Mouse (Mus musculus) heart, postnatal 36 days (tissue): Measurements from ENCODE around the gene Ndufs8. TPM values are rescaled to one million over a fixed set of nuclear protein-coding genes. Genes with fewer than 3 reads are reported as not detected.

Source experiments
- DNase-seq, 2 experiments: peaks; one replicate each; pipeline ENCODE4 v3.0.0; 2021 to 2022
- intact Hi-C: fragments of 180-260 bp; cut with DNase I; formaldehyde crosslinking; loops from one replicate; pipeline ENCODE4 v1.15.1; 2025
- total RNA-seq, 2 experiments: library from RNA; stranded (reverse); gene quantifications; 2 replicates each; pipeline ENCODE4 v1.2.3; 2021

The Ndufs8 gene
- total RNA-seq, 2 experiments from 2014 or later: 508 to 532 TPM

GRCm38 (mm10) chr19:3935032-3935895 lies 22.7 kb upstream of the Ndufs8 start, which contains the start of gene Unc93b1:
Gene Unc93b1, plus strand, starts transcription at chr19:3935186.
- peak; percentile 70 to 72 for DNase-seq
- intact Hi-C loops: loop anchor here (2.0 kb wide), 1 partner anchor 28 kb away; the partner anchor contains the start of gene Tcirg1

GRCm38 (mm10) chr19:3931716-3932115 lies 19.1 kb upstream of the Ndufs8 start:
- no peak for DNase-seq
- intact Hi-C loops: no loop called here

GRCm38 (mm10) chr19:3930262-3931057 lies 17.9 kb upstream of the Ndufs8 start:
- no peak for DNase-seq
- intact Hi-C loops: no loop called here

GRCm38 (mm10) chr19:3929211-3929941 lies 16.8 kb upstream of the Ndufs8 start, which contains the start of gene Aldh3b1:
Gene Aldh3b1, minus strand, starts transcription at chr19:3929808.
- intact Hi-C loops: no loop called here
- DNase-seq: peak; percentile 93 to 94

GRCm38 (mm10) chr19:3928779-3929178 lies 16.2 kb upstream of the Ndufs8 start:
- intact Hi-C loops: no loop called here
- no peak for DNase-seq

GRCm38 (mm10) chr19:3927989-3928388 lies 15.4 kb upstream of the Ndufs8 start:
- DNase-seq: no peak
- intact Hi-C loops: no loop called here

- DNase-seq: no peak
- intact Hi-C loops: no loop called here
Measured at GRCm38 (mm10) chr19:3926685-3927084, 14.1 kb upstream of the Ndufs8 start.

- intact Hi-C loops: no loop called here
- no peak for DNase-seq
Measured at GRCm38 (mm10) chr19:3926279-3926678, 13.7 kb upstream of the Ndufs8 start.

GRCm38 (mm10) chr19:3925859-3926258 lies 13.3 kb upstream of the Ndufs8 start:
- intact Hi-C loops: no loop called here
- no peak for DNase-seq

- intact Hi-C loops: no loop called here
- no peak for DNase-seq
Measured at GRCm38 (mm10) chr19:3924868-3925267, 12.3 kb upstream of the Ndufs8 start.

GRCm38 (mm10) chr19:3924190-3924589 lies 11.6 kb upstream of the Ndufs8 start:
- DNase-seq: no peak
- intact Hi-C loops: no loop called here

GRCm38 (mm10) chr19:3923586-3923985 lies 11.0 kb upstream of the Ndufs8 start:
- peak; percentile 47 to 69 for DNase-seq
- intact Hi-C loops: no loop called here

- DNase-seq: no peak
- intact Hi-C loops: no loop called here
Measured at GRCm38 (mm10) chr19:3922661-3923371, 10.2 kb upstream of the Ndufs8 start.

GRCm38 (mm10) chr19:3919928-3920327 lies 7.4 kb upstream of the Ndufs8 start:
- no peak for DNase-seq
- intact Hi-C loops: no loop called here

- intact Hi-C loops: no loop called here
- no peak for DNase-seq
Measured at GRCm38 (mm10) chr19:3916727-3917126, 4.2 kb upstream of the Ndufs8 start.

GRCm38 (mm10) chr19:3914535-3914934 lies 2.0 kb upstream of the Ndufs8 start:
- intact Hi-C loops: loop anchor here (5.0 kb wide), 1 partner anchor 147 kb away; the partner anchor contains the start of gene Kmt5b
- DNase-seq: no peak

- intact Hi-C loops: loop anchor here (5.0 kb wide), 1 partner anchor 146 kb away; the partner anchor contains the start of gene Kmt5b
- no peak for DNase-seq
Measured at GRCm38 (mm10) chr19:3913692-3914091, 1.1 kb upstream of the Ndufs8 start.

GRCm38 (mm10) chr19:3910206-3910605 lies 2.4 kb downstream of the Ndufs8 start:
- intact Hi-C loops: loop anchor here (5.0 kb wide), 1 partner anchor 143 kb away; the partner anchor contains the start of gene Kmt5b
- DNase-seq: no peak

GRCm38 (mm10) chr19:3907876-3908660 lies 4.5 kb downstream of the Ndufs8 start:
- intact Hi-C loops: loop anchor here (2.0 to 5.0 kb wide), 2 partner anchors 27 to 56 kb away; partner anchors contain the start of genes Chka and Unc93b1
- no peak for DNase-seq
